Mouse (Mus musculus): ENCODE data around the gene Muc2. TPM values are rescaled to one million over a fixed set of nuclear protein-coding genes. Genes with fewer than 3 reads are reported as not detected.
"Not testable (repeated sequence)": the region's sequence is repeated elsewhere in the genome, so short reads cannot be mapped to it uniquely, and the experiment has no call there.

Gene Muc2
- 0.17 TPM in 1 of 2 replicates, not detected in the other for polyA plus RNA-seq (2016; fragmentation: Nextera tagmentation; extraction: Ambion mirVana)

GRCm38 (mm10) chr7:141690040-141690439 lies at the start of gene Muc2:
Gene Muc2 (plus strand): TSS chr7:141690340.
- Histone ChIP-seq H3K4me1 (peaks cover 8% of the 10 kb centered on the region; the same call in 1 of the 2 replicates), H3K4me3 (no peak within 1 kb of the TSS), H3K36me3 (replicated peaks) (no peaks in the 10 kb centered on the region), H3K27ac (no peak within 1 kb of the TSS), H3K27me3 (ENCODE audit: poor library complexity, severe bottlenecking) (peaks cover 9% of the 10 kb centered on the region; the same call in 1 of the 2 replicates), H3K9me3 (no peaks in the 10 kb centered on the region)
- no peak for DNase-seq (ENCODE audit: extremely low spot score, low spot score)
- 92% methylated on average over 8 of the region's 8 CpGs for WGBS

DNA sequence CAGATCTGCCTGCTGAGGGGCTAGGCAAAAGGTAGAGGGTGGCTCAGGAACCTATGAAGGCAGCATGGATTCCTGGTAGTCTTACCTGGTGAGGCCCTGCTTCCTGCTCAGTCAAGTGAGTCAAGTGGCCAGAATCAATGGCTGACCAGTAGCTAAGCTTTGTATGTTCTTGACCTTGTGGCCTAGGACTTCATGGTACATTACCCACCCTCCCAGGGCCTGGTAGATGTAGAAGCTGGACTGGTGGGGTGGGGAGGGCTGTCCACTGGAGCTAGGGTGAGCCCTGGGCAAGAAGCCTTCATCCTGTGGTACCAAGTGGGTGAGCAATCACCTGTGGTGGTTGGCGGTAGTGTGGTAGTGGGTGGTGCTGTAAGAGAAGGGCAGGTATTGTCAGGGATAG lies 47.8 kb upstream of the Muc2 start:
- no peaks in the 10 kb centered on the region for H3K36me3 ChIP-seq (replicated peaks)
- no peak for DNase-seq (ENCODE audit: extremely low spot score, low spot score)
- H3K9me3 ChIP-seq: no peaks in the 10 kb centered on the region
- H3K27me3 ChIP-seq (ENCODE audit: poor library complexity, severe bottlenecking): no peaks in the 10 kb centered on the region
- no peaks in the 10 kb centered on the region for H3K4me1 ChIP-seq
- 88% methylated on average over 1 of the region's 1 CpGs for WGBS
- H3K4me3 ChIP-seq: no peak overlapping the region
- no peak overlapping the region for H3K27ac ChIP-seq

DNA sequence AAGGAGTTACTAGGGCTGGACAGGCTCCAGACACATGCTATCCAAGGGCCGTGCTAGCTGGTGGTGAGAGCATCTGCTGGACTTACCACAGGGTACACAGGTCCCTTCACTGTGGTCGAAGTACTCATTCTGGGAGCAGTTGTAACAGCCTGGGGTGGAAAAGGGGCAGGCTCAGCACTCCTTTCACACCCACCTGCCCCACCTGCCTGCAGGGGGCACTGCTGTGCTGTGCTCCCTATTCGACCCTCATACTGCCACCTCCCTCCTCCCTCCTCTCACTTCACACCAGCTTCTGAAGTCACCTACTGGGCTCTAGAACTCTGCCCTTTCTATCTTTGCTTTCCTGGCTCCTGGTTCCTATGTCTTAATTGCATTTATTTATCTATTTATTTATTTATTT lies 47.0 kb upstream of the Muc2 start:
- no peak overlapping the region for H3K27ac ChIP-seq
- no peak for DNase-seq (ENCODE audit: extremely low spot score, low spot score)
- H3K27me3 ChIP-seq (ENCODE audit: poor library complexity, severe bottlenecking): no peaks in the 10 kb centered on the region
- no peaks in the 10 kb centered on the region for H3K9me3 ChIP-seq
- H3K36me3 ChIP-seq (replicated peaks): no peaks in the 10 kb centered on the region
- WGBS: 56% methylated on average over 3 of the region's 3 CpGs
- peaks cover 5% of the 10 kb centered on the region; the same call in 1 of the 2 replicates for H3K4me1 ChIP-seq
- no peak overlapping the region for H3K4me3 ChIP-seq

- 78% methylated on average over 2 of the region's 2 CpGs for WGBS
- Histone ChIP-seq H3K4me1 (peaks cover 8% of the 10 kb centered on the region), H3K4me3 (no peak overlapping the region), H3K9me3 (no peaks in the 10 kb centered on the region), H3K27me3 (ENCODE audit: poor library complexity, severe bottlenecking) (no peaks in the 10 kb centered on the region), H3K36me3 (replicated peaks) (no peaks in the 10 kb centered on the region), H3K27ac (no peak overlapping the region; the same call in 1 of the 2 replicates)
- DNase-seq (ENCODE audit: extremely low spot score, low spot score): no peak
Measured at GRCm38 (mm10) chr7:141647083-141647482, 43.1 kb upstream of the Muc2 start.

DNA sequence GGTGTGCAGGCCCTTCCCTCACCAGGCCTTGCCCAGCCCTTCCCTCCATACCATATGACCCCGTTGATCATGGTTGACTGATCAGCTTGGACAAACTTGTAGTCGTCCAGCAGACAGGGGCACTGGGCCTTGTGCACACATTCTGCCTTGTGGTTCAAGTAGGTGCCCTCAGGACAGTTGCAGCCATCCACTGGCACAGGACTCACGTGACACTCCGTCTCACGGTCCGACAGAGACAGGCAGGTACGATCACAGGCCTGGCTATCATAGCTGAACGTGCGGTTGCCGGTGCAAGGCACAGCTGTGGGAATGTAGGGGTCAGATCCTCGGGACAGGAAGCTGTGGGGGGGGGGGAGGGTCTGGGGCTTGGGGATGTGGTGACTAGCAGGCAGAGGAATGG lies 42.3 kb upstream of the Muc2 start:
- no peaks in the 10 kb centered on the region for H3K9me3 ChIP-seq
- H3K36me3 ChIP-seq (replicated peaks): no peaks in the 10 kb centered on the region
- no peak for DNase-seq (ENCODE audit: extremely low spot score, low spot score)
- H3K4me3 ChIP-seq: no peak overlapping the region
- no peaks in the 10 kb centered on the region for H3K27me3 ChIP-seq (ENCODE audit: poor library complexity, severe bottlenecking)
- peaks cover 13% of the 10 kb centered on the region for H3K4me1 ChIP-seq
- WGBS: 80% methylated on average over 11 of the region's 11 CpGs
- H3K27ac ChIP-seq: no peak overlapping the region; the same call in 1 of the 2 replicates

DNA sequence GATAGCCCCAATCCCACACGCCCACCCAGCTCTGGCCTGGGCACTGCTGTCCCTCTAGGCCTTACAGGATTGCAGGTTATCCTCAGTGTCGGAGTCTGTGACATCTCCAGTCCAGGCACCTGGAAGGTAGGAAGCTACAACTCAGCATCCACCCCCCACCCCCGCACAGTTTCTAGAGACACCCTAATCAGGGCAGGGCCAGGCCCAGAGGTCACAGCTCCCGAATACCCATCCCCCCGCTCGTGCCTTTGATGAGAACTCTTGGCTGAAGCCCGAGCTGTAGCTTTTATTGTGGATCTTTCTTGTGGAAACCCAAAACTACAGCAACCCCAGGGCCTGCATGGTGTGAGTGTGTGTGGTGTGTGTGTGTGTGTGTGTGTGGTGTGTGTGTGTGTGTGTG lies 37.9 kb upstream of the Muc2 start:
- DNase-seq (ENCODE audit: extremely low spot score, low spot score): no peak
- Histone ChIP-seq H3K27ac (peak overlapping the region; percentile 30; the same call in 1 of the 2 replicates), H3K4me3 (no peak overlapping the region), H3K4me1 (peaks cover 32% of the 10 kb centered on the region), H3K9me3 (no peaks in the 10 kb centered on the region), H3K36me3 (replicated peaks) (no peaks in the 10 kb centered on the region), H3K27me3 (ENCODE audit: poor library complexity, severe bottlenecking) (no peaks in the 10 kb centered on the region)
- 45% methylated on average over 7 of the region's 7 CpGs for WGBS

- H3K9me3 ChIP-seq: no peaks in the 10 kb centered on the region
- WGBS: 81% methylated on average over 1 of the region's 1 CpGs
- 0 out of 2 replicates have a peak, but pooled peaks cover 4% of the 10 kb centered on the region for H3K4me1 ChIP-seq
- H3K36me3 ChIP-seq (replicated peaks): no peaks in the 10 kb centered on the region
- no peaks in the 10 kb centered on the region for H3K27me3 ChIP-seq (ENCODE audit: poor library complexity, severe bottlenecking)
- no peak for DNase-seq (ENCODE audit: extremely low spot score, low spot score)
- H3K27ac ChIP-seq: no peak overlapping the region
- H3K4me3 ChIP-seq: no peak overlapping the region
Measured at GRCm38 (mm10) chr7:141660346-141660745, 29.8 kb upstream of the Muc2 start.

GRCm38 (mm10) chr7:141661481-141661880 lies 28.7 kb upstream of the Muc2 start:
- WGBS: 70% methylated on average over 3 of the region's 3 CpGs
- Histone ChIP-seq H3K27ac (no peak overlapping the region), H3K27me3 (ENCODE audit: poor library complexity, severe bottlenecking) (no peaks in the 10 kb centered on the region), H3K9me3 (no peaks in the 10 kb centered on the region), H3K4me1 (0 out of 2 replicates have a peak, but pooled peaks cover 4% of the 10 kb centered on the region), H3K36me3 (replicated peaks) (no peaks in the 10 kb centered on the region), H3K4me3 (no peak overlapping the region)
- DNase-seq (ENCODE audit: extremely low spot score, low spot score): no peak

DNA sequence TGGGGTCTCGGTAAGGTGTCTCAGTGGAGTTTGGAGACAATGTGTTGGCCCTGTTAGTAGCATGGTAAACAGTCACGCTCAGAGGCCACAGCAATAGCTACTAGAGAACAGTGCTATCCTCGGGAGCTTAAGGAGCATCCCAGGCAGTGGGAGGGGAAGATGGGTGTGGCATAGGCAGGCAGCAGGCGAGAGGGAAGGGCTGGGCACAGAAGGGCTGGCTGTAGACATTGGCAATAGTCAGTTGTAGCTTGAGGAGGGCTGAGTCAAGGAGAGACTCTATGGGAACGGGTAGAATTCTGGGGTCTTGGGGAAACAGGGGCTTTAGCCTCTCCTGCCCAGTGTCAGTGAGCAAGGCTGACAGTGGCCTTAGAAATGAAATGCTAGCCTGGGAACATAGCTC lies 27.9 kb upstream of the Muc2 start:
- no peaks in the 10 kb centered on the region for H3K27me3 ChIP-seq (ENCODE audit: poor library complexity, severe bottlenecking)
- H3K27ac ChIP-seq: no peak overlapping the region
- H3K36me3 ChIP-seq (replicated peaks): no peaks in the 10 kb centered on the region
- DNase-seq (ENCODE audit: extremely low spot score, low spot score): no peak
- 0 out of 2 replicates have a peak, but pooled peaks cover 4% of the 10 kb centered on the region for H3K4me1 ChIP-seq
- no peak overlapping the region for H3K4me3 ChIP-seq
- no peaks in the 10 kb centered on the region for H3K9me3 ChIP-seq
- 64% methylated on average over 5 of the region's 5 CpGs for WGBS

- Histone ChIP-seq H3K36me3 (replicated peaks) (no peaks in the 10 kb centered on the region), H3K4me1 (no peaks in the 10 kb centered on the region), H3K4me3 (no peak overlapping the region), H3K27ac (no peak overlapping the region), H3K9me3 (no peaks in the 10 kb centered on the region), H3K27me3 (ENCODE audit: poor library complexity, severe bottlenecking) (no peaks in the 10 kb centered on the region)
- WGBS: 23% methylated on average over 4 of the region's 4 CpGs
- peak; percentile 41 for DNase-seq (ENCODE audit: extremely low spot score, low spot score)
Measured at GRCm38 (mm10) chr7:141666190-141666589, 23.9 kb upstream of the Muc2 start.

- not testable (repeated sequence) for H3K4me3 ChIP-seq; H3K9me3 ChIP-seq; H3K27me3 ChIP-seq (ENCODE audit: poor library complexity, severe bottlenecking); H3K4me1 ChIP-seq; DNase-seq (ENCODE audit: extremely low spot score, low spot score); H3K27ac ChIP-seq; H3K36me3 ChIP-seq (replicated peaks)
- WGBS: 86% methylated on average over 3 of the region's 3 CpGs
Measured at GRCm38 (mm10) chr7:141669097-141669496, 21.0 kb upstream of the Muc2 start.

GRCm38 (mm10) chr7:141670999-141671398 lies 19.1 kb upstream of the Muc2 start:
- 83% methylated on average over 4 of the region's 4 CpGs for WGBS
- Histone ChIP-seq H3K27me3 (ENCODE audit: poor library complexity, severe bottlenecking) (no peaks in the 10 kb centered on the region), H3K27ac (no peak overlapping the region), H3K9me3 (no peaks in the 10 kb centered on the region), H3K36me3 (replicated peaks) (no peaks in the 10 kb centered on the region), H3K4me3 (no peak overlapping the region), H3K4me1 (no peaks in the 10 kb centered on the region; the same call in 1 of the 2 replicates)
- no peak for DNase-seq (ENCODE audit: extremely low spot score, low spot score)

- Histone ChIP-seq H3K4me3 (no peak overlapping the region), H3K36me3 (replicated peaks) (no peaks in the 10 kb centered on the region), H3K9me3 (no peaks in the 10 kb centered on the region), H3K27ac (no peak overlapping the region), H3K27me3 (ENCODE audit: poor library complexity, severe bottlenecking) (no peaks in the 10 kb centered on the region), H3K4me1 (no peaks in the 10 kb centered on the region; the same call in 1 of the 2 replicates)
- WGBS: 84% methylated on average over 5 of the region's 5 CpGs
- no peak for DNase-seq (ENCODE audit: extremely low spot score, low spot score)
Measured at GRCm38 (mm10) chr7:141671626-141672291, 18.4 kb upstream of the Muc2 start.

All from forebrain, embryonic 10.5 days (tissue).